Mouse (Mus musculus) heart, embryonic 16.5 days (tissue): Measurements from ENCODE around the gene Ncoa4. TPM values are rescaled to one million over a fixed set of nuclear protein-coding genes. Genes with fewer than 3 reads are reported as not detected.
A peak's percentile ranks its signal among the peaks of the same experiment; 100 is the strongest.

Experiments used
- ATAC-seq: fragments of 200-750 bp; cut with Nextera tagmentation; replicated peaks from 2 replicates; pipeline ENCODE4 v1.8.0; 2017; ENCODE audit warnings: moderate number of reproducible peaks; ENCODE audit not compliant: insufficient read depth, low FRiP score; ENCODE audit errors: extremely low read depth
- H3K27ac ChIP-seq: fragments of 300-500 bp; sonication (generic); 2 replicates; pipeline ENCODE4 v1.5.1; 2014; ENCODE audit warnings: mild to moderate bottlenecking, low read length, control low read depth, moderate library complexity
- H3K27me3 ChIP-seq: fragments of 300-500 bp; sonication (generic); 2 replicates; pipeline ENCODE4 v1.6.1; 2014; ENCODE audit warnings: low read length, mixed read lengths; ENCODE audit not compliant: control insufficient read depth, insufficient read depth
- H3K36me3 ChIP-seq: fragments of 300-500 bp; sonication (generic); 2 replicates; pipeline ENCODE4 v1.6.1; 2014; ENCODE audit not compliant: control insufficient read depth, insufficient read depth
- H3K4me1 ChIP-seq: fragments of 300-500 bp; sonication (generic); 2 replicates; pipeline ENCODE4 v1.6.1; 2014; ENCODE audit warnings: low read length, mixed read lengths; ENCODE audit not compliant: control insufficient read depth, insufficient read depth
- H3K4me2 ChIP-seq: fragments of 300-500 bp; sonication (generic); 2 replicates; pipeline ENCODE4 v1.6.1; 2014; ENCODE audit warnings: low read depth, mild to moderate bottlenecking, control low read depth, low read length
- H3K4me3 ChIP-seq: fragments of 300-500 bp; sonication (generic); 2 replicates; pipeline ENCODE4 v1.5.1; 2014; ENCODE audit warnings: mild to moderate bottlenecking, control low read depth, low read length
- H3K9ac ChIP-seq: fragments of 300-500 bp; sonication (generic); 2 replicates; pipeline ENCODE4 v1.6.1; 2014; ENCODE audit warnings: low read length, control low read depth
- H3K9me3 ChIP-seq: fragments of 300-500 bp; sonication (generic); replicated peaks from 2 replicates; pipeline ENCODE4 v1.6.1; 2016; ENCODE audit warnings: low read length; ENCODE audit not compliant: control insufficient read depth
- WGBS: fragments of 180-500 bp; shearing (Covaris S2); extraction: QIAGEN DNeasy Blood & Tissue Kit; methylation state at CpG from one replicate; pipeline ENCODE4 v1.1.7; 2014; 5-methylcytosine and 5-hydroxymethylcytosine counted together
- polyA plus RNA-seq: library from polyadenylated mRNA; unstranded; fragments of >200 nt; fragmentation: Nextera tagmentation; extraction: Ambion mirVana; gene quantifications from 2 replicates; pipeline ENCODE4 v1.2.1, GENCODE M21; 2015

Ncoa4 gene
- polyA plus RNA-seq, 1 experiment from 2014 or later = 130 TPM

GRCm38 (mm10) chr14:32153156-32153555 is 6.5 kb upstream of the Ncoa4 start:
- ATAC-seq = no peak

GRCm38 (mm10) chr14:32154758-32155157 is 4.9 kb upstream of the Ncoa4 start:
- H3K27ac ChIP-seq = no peak overlapping the region
- no peaks in the 10 kb centered on the region for H3K27me3 ChIP-seq
- H3K4me1 ChIP-seq = peaks cover 5% of the 10 kb centered on the region; the same call in 1 of the 2 replicates
- H3K4me2 ChIP-seq = no peak overlapping the region
- no peaks in the 10 kb centered on the region for H3K36me3 ChIP-seq
- no peak overlapping the region for H3K4me3 ChIP-seq
- H3K9ac ChIP-seq = no peak overlapping the region
- no peaks in the 10 kb centered on the region for H3K9me3 ChIP-seq
- no peak for ATAC-seq
- 82% methylated on average over 6 of the region's 6 CpGs for WGBS

More at GRCm38 (mm10) chr14:32153156-32153555, 6.5 kb upstream of the Ncoa4 start:
- Histone ChIP-seq H3K27ac (no peak overlapping the region), H3K36me3 (no peaks in the 10 kb centered on the region), H3K4me1 (no peaks in the 10 kb centered on the region), H3K4me3 (no peak overlapping the region), H3K4me2 (no peak overlapping the region), H3K9ac (no peak overlapping the region), H3K27me3 (no peaks in the 10 kb centered on the region), H3K9me3 (no peaks in the 10 kb centered on the region)
- 93% methylated on average over 2 of the region's 2 CpGs for WGBS

GRCm38 (mm10) chr14:32159150-32159670 is 455 bp upstream of the Ncoa4 start:
- 39% methylated on average over 4 of the region's 4 CpGs for WGBS
- H3K27ac ChIP-seq = peak overlapping the region; percentile 68
- H3K4me2 ChIP-seq = peak overlapping the region; percentile 68
- H3K36me3 ChIP-seq = no peaks in the 10 kb centered on the region
- H3K4me3 ChIP-seq = peak overlapping the region; percentile 75
- no peaks in the 10 kb centered on the region for H3K9me3 ChIP-seq
- peak; percentile 14; the same call in 1 of the 2 replicates for ATAC-seq
- H3K4me1 ChIP-seq = peaks cover 16% of the 10 kb centered on the region
- H3K9ac ChIP-seq = peak overlapping the region; percentile 85
- H3K27me3 ChIP-seq = no peaks in the 10 kb centered on the region

GRCm38 (mm10) chr14:32160563-32160962 is 898 bp downstream of the Ncoa4 start:
- Histone ChIP-seq H3K4me2 (peak overlapping the region; percentile 71), H3K4me3 (peak overlapping the region; percentile 75), H3K27me3 (no peaks in the 10 kb centered on the region), H3K27ac (peak overlapping the region; percentile 86), H3K4me1 (peaks cover 24% of the 10 kb centered on the region), H3K36me3 (no peaks in the 10 kb centered on the region), H3K9me3 (no peaks in the 10 kb centered on the region), H3K9ac (peak overlapping the region; percentile 85)
- 19% methylated on average over 7 of the region's 7 CpGs for WGBS
- no peak for ATAC-seq

GRCm38 (mm10) chr14:32161090-32161885 is 1.6 kb downstream of the Ncoa4 start:
- Histone ChIP-seq H3K27ac (no peak overlapping the region), H3K4me3 (peak overlapping the region; percentile 75; the same call in 1 of the 2 replicates), H3K4me2 (peak overlapping the region; percentile 71), H3K9me3 (no peaks in the 10 kb centered on the region), H3K9ac (peak overlapping the region; percentile 85), H3K36me3 (no peaks in the 10 kb centered on the region), H3K27me3 (no peaks in the 10 kb centered on the region), H3K4me1 (peaks cover 28% of the 10 kb centered on the region)
- ATAC-seq = no peak
- 76% methylated on average over 12 of the region's 12 CpGs for WGBS

- Histone ChIP-seq H3K4me1 (peaks cover 31% of the 10 kb centered on the region), H3K4me2 (no peak overlapping the region), H3K27me3 (no peaks in the 10 kb centered on the region), H3K27ac (no peak overlapping the region), H3K36me3 (no peaks in the 10 kb centered on the region), H3K4me3 (no peak overlapping the region), H3K9ac (no peak overlapping the region), H3K9me3 (no peaks in the 10 kb centered on the region)
- WGBS = 93% methylated on average over 5 of the region's 5 CpGs
- no peak for ATAC-seq
These were observed 2.6 kb downstream of the Ncoa4 start for GRCm38 (mm10) chr14:32162231-32162630.

GRCm38 (mm10) chr14:32163203-32163888 is 3.7 kb downstream of the Ncoa4 start:
- 88% methylated on average over 11 of the region's 11 CpGs for WGBS
- no peak overlapping the region for H3K4me2 ChIP-seq

GRCm38 (mm10) chr14:32164173-32165051 is 4.7 kb downstream of the Ncoa4 start:
- Histone ChIP-seq H3K9me3 (no peaks in the 10 kb centered on the region), H3K4me2 (no peak overlapping the region; the same call in none of the 2 replicates), H3K4me3 (no peak overlapping the region), H3K27ac (no peak overlapping the region; the same call in 1 of the 2 replicates), H3K36me3 (no peaks in the 10 kb centered on the region), H3K9ac (no peak overlapping the region), H3K27me3 (no peaks in the 10 kb centered on the region), H3K4me1 (peaks cover 41% of the 10 kb centered on the region)
- 70% methylated on average over 8 of the region's 8 CpGs for WGBS
- no peak for ATAC-seq

More at GRCm38 (mm10) chr14:32163203-32163888, 3.7 kb downstream of the Ncoa4 start:
- no peak overlapping the region for H3K27ac ChIP-seq
- H3K4me1 ChIP-seq = peaks cover 42% of the 10 kb centered on the region
- H3K4me3 ChIP-seq = no peak overlapping the region
- H3K27me3 ChIP-seq = no peaks in the 10 kb centered on the region
- no peak overlapping the region for H3K9ac ChIP-seq
- ATAC-seq = no peak
- no peaks in the 10 kb centered on the region for H3K36me3 ChIP-seq
- no peaks in the 10 kb centered on the region for H3K9me3 ChIP-seq
